Mouse (Mus musculus) liver (tissue): ENCODE measurements around the gene Trim46.

Source experiments
- DNase-seq: peaks from one replicate; pipeline ENCODE4 v3.0.0-alpha.2; 2020; ENCODE audit warnings: mixed read lengths

Gene Trim46

GRCm38 (mm10) chr3:89246261-89247100, at the start of gene Trim46:
Trim46 (minus strand) TSS chr3:89246309.
- DNase-seq: peak; percentile 91

GRCm38 (mm10) chr3:89295685-89296230, 49.6 kb upstream of the Trim46 start:
- no peak for DNase-seq

- no peak for DNase-seq
Measured at GRCm38 (mm10) chr3:89294195-89294594, 48.1 kb upstream of the Trim46 start.

- no peak for DNase-seq
Measured at GRCm38 (mm10) chr3:89293247-89293918, 47.3 kb upstream of the Trim46 start.

- DNase-seq: no peak
Measured at GRCm38 (mm10) chr3:89292303-89292702, 46.2 kb upstream of the Trim46 start.

- no peak for DNase-seq
Measured at GRCm38 (mm10) chr3:89291874-89292273, 45.8 kb upstream of the Trim46 start.

GRCm38 (mm10) chr3:89288503-89288928, 42.4 kb upstream of the Trim46 start:
- no peak for DNase-seq

- no peak for DNase-seq
Measured at GRCm38 (mm10) chr3:89287286-89287685, 41.2 kb upstream of the Trim46 start.

- DNase-seq: no peak
Measured at GRCm38 (mm10) chr3:89285526-89285925, 39.4 kb upstream of the Trim46 start.

- no peak for DNase-seq
Measured at GRCm38 (mm10) chr3:89284261-89284660, 38.2 kb upstream of the Trim46 start.

- DNase-seq: no peak
Measured at GRCm38 (mm10) chr3:89282291-89282643, 36.2 kb upstream of the Trim46 start.

GRCm38 (mm10) chr3:89281579-89282290, 35.6 kb upstream of the Trim46 start:
- peak; percentile 76 for DNase-seq

- peak; percentile 36 for DNase-seq
Measured at GRCm38 (mm10) chr3:89280606-89281511, 34.8 kb upstream of the Trim46 start, which contains the start of gene Efna1. Efna1 (minus strand) TSS chr3:89281142.

- no peak for DNase-seq
Measured at GRCm38 (mm10) chr3:89280050-89280605, 34.0 kb upstream of the Trim46 start.

- DNase-seq: peak; percentile 73
Measured at GRCm38 (mm10) chr3:89279153-89279890, 33.2 kb upstream of the Trim46 start.

GRCm38 (mm10) chr3:89278643-89279042, 32.5 kb upstream of the Trim46 start:
- no peak for DNase-seq

GRCm38 (mm10) chr3:89278107-89278506, 32.0 kb upstream of the Trim46 start:
- DNase-seq: peak; percentile 18

- DNase-seq: no peak
Measured at GRCm38 (mm10) chr3:89277281-89278021, 31.3 kb upstream of the Trim46 start.

GRCm38 (mm10) chr3:89276061-89276460, 30.0 kb upstream of the Trim46 start:
- no peak for DNase-seq

- DNase-seq: no peak
Measured at GRCm38 (mm10) chr3:89271760-89272159, 25.7 kb upstream of the Trim46 start.
